Mouse (Mus musculus) induced T-regulatory cell, adult 2 months (primary cell): Measurements from ENCODE around the gene Pik3r2.

ENCODE experiments used
- DNase-seq: peaks from one replicate; pipeline ENCODE4 v3.0.0-alpha.2; 2012; ENCODE audit warnings: low read depth

The Pik3r2 gene

DNA sequence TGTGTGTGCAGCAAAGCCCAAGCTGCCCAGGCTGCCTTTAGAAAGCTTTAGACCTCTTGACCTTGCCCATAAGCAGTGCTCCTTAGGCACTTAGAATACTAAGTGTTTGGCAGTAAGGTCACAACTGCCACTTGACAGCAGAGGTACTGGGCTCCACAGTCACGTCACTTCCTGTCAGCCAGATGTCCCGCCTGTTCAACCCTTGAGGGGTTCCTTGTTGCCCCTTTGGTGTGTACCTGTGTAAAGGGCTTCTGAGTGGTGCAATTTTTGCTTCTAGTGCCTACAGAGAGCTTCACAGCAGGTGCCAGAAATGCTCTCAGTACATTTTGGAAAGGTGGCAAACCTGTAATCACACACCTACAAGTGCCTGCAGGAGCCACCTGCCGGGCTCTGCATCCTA lies 38.3 kb downstream of the Pik3r2 start:
- no peak for DNase-seq

DNA sequence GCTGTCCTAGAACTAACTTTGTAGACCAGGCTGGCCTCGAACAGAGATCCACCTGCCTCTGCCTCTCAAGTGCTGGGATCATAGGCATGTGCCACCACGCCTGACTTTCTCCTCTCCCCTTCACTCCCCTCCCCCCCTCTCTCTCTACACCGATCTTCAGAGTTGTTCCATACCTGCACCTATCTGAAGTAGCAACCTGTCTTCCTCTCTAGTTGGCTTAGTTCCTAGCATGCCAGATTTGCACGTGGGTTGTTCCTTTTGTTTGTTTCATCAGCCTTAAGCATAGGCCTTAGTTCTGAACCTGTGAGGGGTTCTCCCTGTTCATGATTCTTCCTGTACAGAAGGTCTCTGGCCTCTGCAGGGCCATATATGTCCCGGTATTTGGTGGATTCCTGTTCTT lies 38.8 kb downstream of the Pik3r2 start:
- DNase-seq = no peak

DNA sequence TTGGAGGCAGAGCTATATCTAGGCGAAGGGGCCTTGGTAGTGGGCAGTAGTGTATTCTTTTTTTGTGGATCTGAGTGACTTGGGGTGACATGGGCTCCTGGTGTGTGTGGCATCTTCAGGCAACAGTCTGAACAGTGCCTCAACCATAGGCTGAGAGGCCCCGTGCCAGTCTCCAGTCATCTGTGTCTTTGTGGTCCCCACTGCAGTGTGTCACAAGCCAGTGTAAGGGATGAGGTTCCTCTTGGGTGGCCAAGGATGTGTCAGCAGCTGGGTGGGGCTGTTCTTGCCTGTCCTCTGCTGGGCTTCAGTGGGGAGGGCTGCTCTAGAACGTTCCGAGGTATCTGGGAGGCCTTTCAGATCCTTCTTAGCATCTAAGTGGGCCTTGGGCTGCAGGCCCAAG lies 45.6 kb downstream of the Pik3r2 start:
- DNase-seq = no peak

DNA sequence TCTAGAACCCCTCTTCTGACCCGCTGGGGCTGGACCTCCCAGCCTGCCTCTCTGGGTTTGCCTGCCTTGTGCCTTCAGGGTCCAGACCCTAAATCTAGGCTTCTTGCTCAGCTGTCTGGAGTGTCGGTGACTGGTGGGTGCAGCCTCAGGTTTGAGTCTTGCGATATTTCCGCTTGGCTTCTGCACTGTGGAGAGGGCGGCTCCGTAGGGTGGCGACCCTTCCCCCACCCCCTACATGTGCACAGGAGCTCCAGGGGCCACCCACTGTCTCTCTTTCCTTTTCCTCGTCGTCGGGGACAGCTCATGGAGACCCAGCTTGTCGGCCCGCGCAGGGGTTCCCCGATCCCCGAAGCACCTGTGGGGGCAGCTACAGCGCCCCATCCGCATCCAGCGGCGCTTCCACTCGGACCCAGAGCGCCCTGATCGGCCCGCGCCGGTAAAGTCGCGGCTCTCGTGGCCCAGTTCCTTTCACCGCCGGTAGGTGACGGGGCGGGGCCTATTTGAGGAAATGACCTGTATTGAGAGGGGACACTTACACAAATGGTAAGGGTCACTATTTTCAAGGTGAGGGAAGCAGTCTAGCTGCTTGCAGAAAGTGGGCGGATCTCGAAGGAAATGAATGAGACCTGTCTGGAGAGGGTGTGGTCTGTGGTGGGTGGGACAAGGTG lies 46.6 kb downstream of the Pik3r2 start:
- DNase-seq = peak; percentile 78

DNA sequence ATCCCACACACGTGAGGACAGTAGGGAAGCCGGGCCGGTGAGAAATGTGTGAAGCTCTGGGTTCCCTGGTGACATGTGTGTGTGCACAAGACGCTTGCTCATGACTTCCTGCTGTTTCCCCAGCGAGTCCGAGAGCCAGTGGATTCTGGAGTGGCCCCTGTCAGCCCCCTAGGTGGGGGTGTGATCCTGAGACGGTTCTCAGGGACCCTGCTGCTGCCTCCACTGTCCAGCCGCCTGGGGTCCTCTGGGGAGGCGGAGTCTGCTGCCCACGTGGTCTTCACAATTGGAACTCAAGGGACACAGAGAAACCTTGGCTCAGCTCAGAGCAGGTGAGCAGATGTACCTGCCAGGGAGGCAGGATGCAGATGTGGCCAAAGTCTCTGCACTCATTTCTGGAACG lies 49.8 kb downstream of the Pik3r2 start:
- no peak for DNase-seq

DNA sequence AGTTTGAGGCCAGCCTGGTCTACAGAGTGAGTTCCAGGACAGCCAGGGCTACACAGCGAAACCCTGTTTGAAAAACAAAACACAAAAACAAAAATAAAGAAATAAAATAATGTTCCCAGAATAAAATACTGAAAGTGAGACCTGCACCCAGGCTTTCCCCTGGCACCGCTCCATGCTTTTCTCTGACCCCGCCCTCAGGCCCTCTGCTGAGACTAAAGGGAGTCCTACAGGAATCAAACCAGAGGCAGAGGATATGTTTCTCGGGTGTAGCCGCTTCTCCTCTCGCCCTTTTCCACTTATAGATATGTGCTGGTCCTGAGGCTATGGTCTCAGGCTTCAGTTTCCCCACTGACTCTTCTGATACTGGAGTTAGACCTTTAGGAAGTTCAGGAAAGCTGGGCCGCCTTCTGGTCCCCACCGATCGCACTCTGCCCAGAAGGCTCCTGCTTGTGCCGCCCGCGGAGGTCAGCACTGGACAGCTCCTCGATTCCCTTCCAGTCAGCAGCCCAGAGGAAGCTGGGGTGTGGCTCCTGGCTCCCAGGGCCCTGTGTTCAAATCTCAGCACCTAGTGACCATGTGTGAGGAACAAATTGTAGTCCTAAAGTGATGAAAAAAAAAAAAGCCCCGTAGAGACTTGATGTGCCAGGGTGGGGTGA lies 50.6 kb downstream of the Pik3r2 start:
- no peak for DNase-seq

DNA sequence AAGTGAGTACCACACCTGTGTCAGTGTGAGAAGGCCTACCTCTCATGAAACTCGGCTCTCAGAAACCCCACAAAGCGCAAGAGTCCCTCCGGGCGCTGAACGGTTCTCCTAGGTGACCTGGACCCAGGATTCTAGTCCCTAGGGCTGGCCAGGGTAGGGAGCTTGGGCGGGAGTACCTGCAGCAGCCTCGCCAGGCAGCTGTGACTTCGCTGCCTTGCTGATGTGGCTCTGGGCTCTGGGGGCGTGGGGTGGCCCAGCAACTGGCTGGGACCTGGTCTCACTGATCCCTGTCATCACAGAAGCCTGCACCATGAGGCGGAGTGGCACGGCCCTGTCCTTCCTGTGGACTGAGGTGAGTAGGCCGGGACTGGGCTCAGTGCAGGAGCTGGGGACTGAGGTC lies 52.3 kb downstream of the Pik3r2 start:
- no peak for DNase-seq

DNA sequence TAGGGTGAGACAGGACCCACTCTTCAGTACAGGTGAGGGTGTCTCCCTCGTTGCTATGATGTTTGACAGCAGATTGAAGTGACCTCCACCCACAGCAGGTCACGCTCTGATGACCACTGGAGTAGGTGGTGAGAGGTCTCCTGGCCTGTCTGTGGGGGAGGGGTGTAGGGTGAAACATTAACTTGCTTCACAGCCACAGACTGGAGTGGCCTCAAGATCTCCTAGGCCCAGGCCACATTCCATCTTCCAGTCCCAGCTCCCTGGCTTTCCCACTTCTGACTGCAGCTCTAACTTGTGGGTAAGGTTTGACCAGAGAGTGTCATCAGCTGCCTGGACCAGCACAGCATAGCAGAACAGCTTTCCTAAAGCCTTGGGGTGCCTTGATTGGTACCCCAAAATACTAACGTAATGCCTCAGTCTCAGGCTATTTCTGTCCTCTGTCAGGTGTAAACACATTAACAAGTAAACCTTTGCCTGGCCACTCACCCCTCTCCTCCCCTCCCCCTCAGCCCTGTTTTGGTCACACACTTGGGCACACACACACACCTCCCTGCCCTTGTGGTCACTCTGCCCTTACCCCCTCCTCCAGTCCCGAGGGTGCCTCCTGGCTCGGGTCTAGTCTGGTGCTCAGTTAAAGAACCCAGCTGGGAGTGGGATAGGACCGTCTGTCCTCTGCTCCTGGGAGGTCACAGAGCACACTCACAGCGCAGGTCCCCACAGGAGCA lies 52.9 kb downstream of the Pik3r2 start, which contains the start of gene Pde4c:
Gene Pde4c (plus strand): TSS at position 235 of the 725 bp plus-strand sequence.
- DNase-seq = no peak

DNA sequence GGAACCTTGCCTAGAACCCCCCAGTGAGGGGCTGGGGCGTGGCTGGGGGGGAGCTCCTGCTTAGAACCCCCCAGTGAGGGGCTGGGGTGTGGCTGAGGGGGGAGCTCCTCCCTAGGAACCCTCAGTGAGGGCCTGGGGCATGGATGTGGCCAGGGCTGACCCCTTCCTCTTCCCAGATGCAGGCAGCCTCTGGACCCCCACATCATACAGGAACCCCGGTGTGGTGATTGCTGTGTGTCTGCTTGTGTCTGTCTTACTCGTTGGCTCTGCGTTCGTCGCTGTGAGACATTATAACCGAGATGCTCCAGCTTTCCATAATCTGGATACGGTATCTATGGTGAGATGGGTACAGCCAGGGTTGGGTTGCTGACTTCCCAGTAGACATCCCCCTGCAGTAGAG lies 54.9 kb downstream of the Pik3r2 start:
- DNase-seq = no peak

DNA sequence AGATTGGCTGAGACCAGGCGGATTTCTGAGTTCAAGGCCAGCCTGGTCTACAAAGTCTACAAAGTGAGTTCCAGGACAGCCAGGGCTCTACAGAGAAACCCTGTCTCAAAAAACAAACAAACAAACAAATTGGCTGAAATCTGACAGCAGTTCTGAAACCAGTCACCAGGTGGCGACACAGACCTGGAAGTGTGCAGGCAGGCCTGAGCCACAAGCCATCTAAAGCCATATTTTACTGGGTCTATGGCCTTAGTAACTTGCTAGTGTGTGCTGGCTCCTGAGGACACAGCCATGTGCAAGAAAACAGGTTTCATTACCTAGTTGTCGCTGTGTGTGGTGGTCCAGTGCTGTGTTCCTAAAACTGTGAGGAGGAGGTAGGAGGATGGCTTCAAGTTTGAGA lies 55.8 kb downstream of the Pik3r2 start:
- DNase-seq = peak; percentile 92

DNA sequence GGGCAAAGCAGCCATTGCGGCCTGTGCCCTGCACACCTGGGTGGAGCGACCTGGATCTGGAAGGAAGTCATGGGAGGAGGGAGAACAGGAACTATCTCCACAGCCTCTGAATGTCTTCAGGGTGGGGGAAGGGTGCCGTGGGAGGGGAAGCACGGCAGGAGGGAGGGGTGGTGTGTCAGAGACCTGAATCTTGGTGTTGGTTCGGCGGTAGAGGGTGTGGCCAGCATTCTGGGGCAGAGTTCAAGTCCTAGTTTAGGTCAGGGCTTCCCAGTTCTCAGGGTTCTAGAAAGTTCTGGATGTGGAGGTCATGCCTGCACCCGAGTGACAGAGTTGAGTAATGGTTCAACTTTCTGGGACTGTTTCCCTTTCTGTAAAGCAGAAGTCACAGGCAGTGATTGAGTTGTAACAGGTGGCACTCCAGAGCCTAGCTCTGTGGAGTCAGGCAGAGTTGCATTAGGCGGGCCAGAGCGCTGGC lies 56.7 kb downstream of the Pik3r2 start:
- no peak for DNase-seq

DNA sequence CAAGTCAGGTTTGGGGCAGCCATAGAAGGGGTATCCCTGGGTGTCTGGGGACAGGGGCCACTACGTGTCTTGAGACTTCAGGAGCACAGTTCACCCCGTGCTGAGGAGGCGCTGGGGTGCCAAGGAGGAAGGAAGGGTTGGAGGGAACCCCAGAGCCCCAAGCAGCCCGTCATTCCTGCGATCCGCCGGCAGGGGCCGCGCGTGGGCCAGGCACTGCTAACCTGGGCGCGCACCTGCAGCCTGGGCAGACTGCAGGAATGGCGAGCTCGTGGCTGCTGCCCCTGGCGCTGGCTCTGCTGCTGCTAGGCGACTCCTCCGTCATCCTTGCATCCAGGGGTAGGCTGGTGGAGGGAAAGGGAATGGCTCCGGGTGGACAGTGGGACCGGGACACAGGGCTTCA lies 58.2 kb downstream of the Pik3r2 start, which contains the start of gene Gm3336:
Gene Gm3336 (plus strand): TSS at position 247 of the 400 bp plus-strand sequence.
- DNase-seq = peak; percentile 84
